Mouse (Mus musculus) C2C12 (cell line): ENCODE data around the gene Olfr135. TPM values are rescaled to one million over a fixed set of nuclear protein-coding genes. Genes with fewer than 3 reads are reported as not detected.

Experiments
- H3K27me3 ChIP-seq: one replicate; pipeline ENCODE4 v1.6.1; 2011; ENCODE audit not compliant: control insufficient read depth, insufficient read depth, insufficient read length
- H3K36me3 ChIP-seq: one replicate; pipeline ENCODE4 v1.6.1; 2011; ENCODE audit not compliant: control insufficient read depth, insufficient read depth
- H3K4me3 ChIP-seq: one replicate; pipeline ENCODE4 v1.5.1; 2011; ENCODE audit warnings: mild to moderate bottlenecking, control low read depth; ENCODE audit not compliant: poor library complexity, insufficient read depth, severe bottlenecking
- H3K79me2 ChIP-seq: one replicate; pipeline ENCODE4 v1.6.1; 2011; ENCODE audit not compliant: control insufficient read depth, insufficient read depth
- H3K79me3 ChIP-seq: one replicate; pipeline ENCODE4 v1.6.1; 2011; ENCODE audit warnings: low read depth, control low read depth
- H3ac ChIP-seq: one replicate; pipeline ENCODE3; 2011; ENCODE audit warnings: low read depth; ENCODE audit not compliant: control insufficient read depth, insufficient read length
- CEBPB ChIP-seq: IDR thresholded peaks from one replicate; pipeline ENCODE4 v1.6.1; 2011; ENCODE audit warnings: low read depth, mild to moderate bottlenecking, control low read depth, moderate library complexity
- CTCF ChIP-seq: IDR thresholded peaks from one replicate; pipeline ENCODE4 v1.5.1; 2011; ENCODE audit not compliant: control insufficient read depth, insufficient read depth, insufficient read length
- FOSL1 ChIP-seq: IDR thresholded peaks from one replicate; pipeline ENCODE4 v1.8.0; 2011; ENCODE audit warnings: mild to moderate bottlenecking, low read length; ENCODE audit not compliant: poor library complexity, insufficient read depth, severe bottlenecking
- MAX ChIP-seq: IDR thresholded peaks from one replicate; pipeline ENCODE4 v1.6.1; 2011; ENCODE audit warnings: mild to moderate bottlenecking, control low read depth
- MYOD1 ChIP-seq: IDR thresholded peaks from one replicate; pipeline ENCODE4 v1.6.1; 2011; ENCODE audit warnings: low read depth; ENCODE audit not compliant: control insufficient read depth, insufficient read length
- MYOG ChIP-seq: IDR thresholded peaks from one replicate; pipeline ENCODE4 v1.6.1; 2011; ENCODE audit not compliant: control insufficient read depth, insufficient read length; ENCODE audit errors: extremely low read depth
- USF1 ChIP-seq: IDR thresholded peaks from one replicate; pipeline ENCODE4 v1.6.1; 2011; ENCODE audit warnings: low read depth, mild to moderate bottlenecking, control low read depth, moderate library complexity
- long read RNA-seq, 2 experiments: library from polyadenylated mRNA; unstranded; transcript quantifications; one replicate each; pipeline ENCODE4 v2.0.0; 2019 to 2020
- polyA plus RNA-seq: library from polyadenylated mRNA; unstranded; fragments of >200 nt; fragmentation: generic; extraction: Trizol; gene quantifications from one replicate; pipeline ENCODE4 v1.2.1, GENCODE M21; 2012; ENCODE audit warnings: missing spikeins

Gene Olfr135
- not detected for polyA plus RNA-seq
- long read RNA-seq, experiment 1: 0 reads
- long read RNA-seq, experiment 2: 0 reads

DNA sequence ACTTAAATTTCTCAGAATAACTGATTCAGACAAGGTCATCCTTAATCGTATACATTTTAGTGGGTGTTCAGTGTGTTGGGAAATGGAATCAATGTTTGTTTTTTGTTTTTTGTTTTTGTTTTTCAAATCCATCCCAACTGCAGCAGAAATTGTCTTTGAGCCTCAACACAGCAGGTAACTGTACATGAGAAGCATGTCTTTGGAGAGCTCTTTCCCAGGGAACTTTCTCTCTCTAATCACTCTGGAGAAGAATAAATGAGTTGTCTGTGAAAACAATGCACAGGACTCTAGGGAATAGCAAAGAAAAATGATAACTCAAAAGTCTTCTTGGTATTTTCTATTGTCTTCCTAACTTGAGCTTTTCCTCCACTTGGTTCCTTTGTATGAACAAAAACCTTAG is at the start of gene Olfr135:
Gene Olfr135 (plus strand): TSS at position 301 of the 400 bp plus-strand sequence.
- H3K79me3 ChIP-seq: no peaks in the 10 kb centered on the region
- no peaks in the 10 kb centered on the region for H3K79me2 ChIP-seq
- H3K27me3 ChIP-seq: no peaks in the 10 kb centered on the region
- TF ChIP-seq MYOD1: no peak
- TF ChIP-seq MAX: no peak
- TF ChIP-seq FOSL1: no peak
- no peak for TF ChIP-seq MYOG
- TF ChIP-seq CEBPB: no peak
- no peak for TF ChIP-seq USF1
- TF ChIP-seq CTCF: no peak
- no peak within 1 kb of the TSS for H3ac ChIP-seq
- no peaks in the 10 kb centered on the region for H3K36me3 ChIP-seq
- H3K4me3 ChIP-seq: no peak within 1 kb of the TSS

DNA sequence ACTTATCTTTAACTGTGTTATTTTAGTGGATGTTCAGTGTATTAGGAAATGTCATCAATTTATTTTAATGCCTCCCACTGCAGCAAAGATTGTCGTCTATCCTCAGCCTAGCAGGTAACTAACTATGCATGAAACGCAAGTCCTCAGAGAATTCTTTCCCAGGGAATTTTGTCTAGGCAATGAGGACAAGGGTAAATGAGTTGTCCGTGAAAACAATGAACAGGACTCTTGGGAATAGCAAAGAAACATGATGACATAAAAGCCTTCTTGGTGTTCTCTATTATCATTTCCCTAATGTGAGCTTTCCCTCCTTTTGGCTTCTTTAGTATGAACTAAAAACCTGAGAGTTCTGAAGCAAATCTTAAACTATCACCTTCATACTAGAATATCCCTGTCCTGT is 33.0 kb upstream of the Olfr135 start, which contains the start of gene Olfr134:
Gene Olfr134 (plus strand): TSS at position 301 of the 400 bp plus-strand sequence.
- Histone ChIP-seq H3K36me3 (no peaks in the 10 kb centered on the region), H3K79me2 (no peaks in the 10 kb centered on the region), H3K4me3 (no peak within 1 kb of the TSS), H3K27me3 (no peaks in the 10 kb centered on the region), H3ac (no peak within 1 kb of the TSS), H3K79me3 (no peaks in the 10 kb centered on the region)
- TF ChIP-seq MAX: no peak
- no peak for TF ChIP-seq USF1
- no peak for TF ChIP-seq CTCF
- no peak for TF ChIP-seq FOSL1
- TF ChIP-seq MYOD1: no peak
- no peak for TF ChIP-seq MYOG
- no peak for TF ChIP-seq CEBPB

Other genes starting within 250 kb of the Olfr135 start
- gene Olfr129, start 144.3 kb upstream of the Olfr135 start, polyA plus RNA-seq: not detected
- gene Olfr130, start 140.4 kb upstream of the Olfr135 start, polyA plus RNA-seq: not detected
- gene Olfr131, start 115.6 kb upstream of the Olfr135 start, polyA plus RNA-seq: not detected
- gene Olfr132, start 69.8 kb upstream of the Olfr135 start, polyA plus RNA-seq: not detected
- not detected for gene Olfr133, start 59.1 kb upstream of the Olfr135 start, polyA plus RNA-seq
- gene Olfr134, start 32.9 kb upstream of the Olfr135 start, polyA plus RNA-seq: not detected
- gene Olfr138, start 56.7 kb downstream of the Olfr135 start, polyA plus RNA-seq: not detected
- not detected for gene Olfr137, start 103.2 kb downstream of the Olfr135 start, polyA plus RNA-seq
- gene Olfr136, start 125.5 kb downstream of the Olfr135 start, polyA plus RNA-seq: not detected
- gene Esp36, start 215.8 kb downstream of the Olfr135 start, polyA plus RNA-seq: not detected